Mouse (Mus musculus): ENCODE measurements around the gene Cgrrf1. TPM values are rescaled to one million over a fixed set of nuclear protein-coding genes. Genes with fewer than 3 reads are reported as not detected.

Cgrrf1 gene
- polyA plus RNA-seq, 1 experiment from 2014 or later, result 17.7 TPM

DNA sequence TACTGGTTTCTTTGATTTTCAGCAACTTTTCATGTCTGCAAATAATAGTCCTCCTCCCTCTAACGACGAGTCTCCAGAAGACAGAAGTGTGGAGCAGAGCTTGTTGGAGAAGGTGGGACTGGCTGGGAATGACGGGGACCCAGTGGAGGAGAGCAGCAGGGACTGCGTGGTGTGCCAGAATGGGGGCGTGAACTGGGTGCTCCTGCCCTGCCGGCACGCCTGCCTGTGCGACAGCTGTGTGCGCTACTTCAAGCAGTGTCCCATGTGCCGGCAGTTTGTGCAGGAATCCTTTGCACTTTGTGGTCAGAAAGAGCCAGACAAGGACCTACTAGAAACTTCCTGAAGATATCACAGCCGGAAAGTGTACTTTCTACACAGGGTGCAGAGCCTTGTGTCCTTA lies 21.8 kb downstream of the Cgrrf1 start:
- peaks cover 4% of the 10 kb centered on the region; the same call in 1 of the 2 replicates for H3K36me3 ChIP-seq (replicated peaks)
- no peaks in the 10 kb centered on the region for H3K4me1 ChIP-seq (replicated peaks)
- no peak overlapping the region for H3K4me3 ChIP-seq (replicated peaks)
- no peak overlapping the region for H3K27ac ChIP-seq (replicated peaks)
- ATAC-seq (ENCODE audit: insufficient read depth), result no peak
- H3K9me3 ChIP-seq (replicated peaks), result no peaks in the 10 kb centered on the region
- WGBS (ENCODE audit: insufficient replicate concordance), result 76% methylated on average over 11 of the region's 11 CpGs
- H3K27me3 ChIP-seq, result no peaks in the 10 kb centered on the region
- no peak overlapping the region for H3K4me2 ChIP-seq
- no peak overlapping the region for H3K9ac ChIP-seq

DNA sequence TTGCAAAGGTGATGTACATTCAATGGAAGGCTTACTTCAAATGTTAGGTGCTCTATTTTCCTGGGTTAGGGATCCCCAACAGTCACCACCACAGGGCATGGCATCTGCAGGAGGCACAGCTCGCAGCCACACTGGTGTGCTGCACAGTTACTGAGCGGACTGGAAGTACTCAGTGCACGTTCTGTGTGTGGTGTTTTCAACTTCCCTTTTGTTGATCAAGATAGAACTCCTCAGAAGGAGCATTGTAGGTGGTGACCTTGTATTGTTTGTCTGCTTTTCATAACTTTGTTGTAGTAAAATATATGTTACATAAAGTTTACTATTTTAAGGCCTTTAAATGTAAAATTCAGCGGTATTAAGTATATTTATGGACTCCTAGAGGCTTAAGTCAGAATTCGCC lies 31.0 kb downstream of the Cgrrf1 start:
- Histone ChIP-seq H3K9ac (no peak overlapping the region), H3K27me3 (no peaks in the 10 kb centered on the region), H3K4me2 (no peak overlapping the region), H3K4me1 (replicated peaks) (no peaks in the 10 kb centered on the region), H3K4me3 (replicated peaks) (no peak overlapping the region), H3K9me3 (replicated peaks) (no peaks in the 10 kb centered on the region), H3K27ac (replicated peaks) (no peak overlapping the region), H3K36me3 (replicated peaks) (no peaks in the 10 kb centered on the region)
- WGBS (ENCODE audit: insufficient replicate concordance), result 61% methylated on average over 5 of the region's 5 CpGs
- no peak for ATAC-seq (ENCODE audit: insufficient read depth)

DNA sequence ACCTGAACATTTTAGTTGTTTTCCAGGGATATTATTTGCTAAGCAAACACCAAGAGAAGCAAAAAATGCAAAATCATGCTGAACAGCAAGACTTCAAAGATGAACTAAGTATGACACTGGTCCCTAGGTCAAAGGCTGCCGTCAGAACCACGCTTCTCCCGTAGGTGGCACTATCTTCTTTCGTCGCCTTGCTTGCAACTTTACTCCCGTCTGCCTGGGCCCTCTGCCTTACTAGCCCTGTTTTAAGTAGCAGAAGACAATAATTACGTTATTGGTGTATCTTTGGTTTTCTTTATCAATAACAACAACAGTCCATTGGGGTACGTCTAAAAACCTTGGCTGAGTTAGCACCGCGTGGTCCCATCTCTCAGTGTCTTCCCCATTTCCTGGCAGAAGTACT lies 49.0 kb downstream of the Cgrrf1 start:
- no peak overlapping the region for H3K27ac ChIP-seq (replicated peaks)
- H3K27me3 ChIP-seq, result peaks cover 66% of the 10 kb centered on the region
- no peak overlapping the region for H3K4me2 ChIP-seq
- 4% methylated on average over 10 of the region's 10 CpGs for WGBS (ENCODE audit: insufficient replicate concordance)
- no peaks in the 10 kb centered on the region for H3K36me3 ChIP-seq (replicated peaks)
- peaks cover 14% of the 10 kb centered on the region for H3K4me1 ChIP-seq (replicated peaks)
- H3K9me3 ChIP-seq (replicated peaks), result no peaks in the 10 kb centered on the region
- no peak overlapping the region for H3K4me3 ChIP-seq (replicated peaks)
- H3K9ac ChIP-seq, result no peak overlapping the region
- no peak for ATAC-seq (ENCODE audit: insufficient read depth)

DNA sequence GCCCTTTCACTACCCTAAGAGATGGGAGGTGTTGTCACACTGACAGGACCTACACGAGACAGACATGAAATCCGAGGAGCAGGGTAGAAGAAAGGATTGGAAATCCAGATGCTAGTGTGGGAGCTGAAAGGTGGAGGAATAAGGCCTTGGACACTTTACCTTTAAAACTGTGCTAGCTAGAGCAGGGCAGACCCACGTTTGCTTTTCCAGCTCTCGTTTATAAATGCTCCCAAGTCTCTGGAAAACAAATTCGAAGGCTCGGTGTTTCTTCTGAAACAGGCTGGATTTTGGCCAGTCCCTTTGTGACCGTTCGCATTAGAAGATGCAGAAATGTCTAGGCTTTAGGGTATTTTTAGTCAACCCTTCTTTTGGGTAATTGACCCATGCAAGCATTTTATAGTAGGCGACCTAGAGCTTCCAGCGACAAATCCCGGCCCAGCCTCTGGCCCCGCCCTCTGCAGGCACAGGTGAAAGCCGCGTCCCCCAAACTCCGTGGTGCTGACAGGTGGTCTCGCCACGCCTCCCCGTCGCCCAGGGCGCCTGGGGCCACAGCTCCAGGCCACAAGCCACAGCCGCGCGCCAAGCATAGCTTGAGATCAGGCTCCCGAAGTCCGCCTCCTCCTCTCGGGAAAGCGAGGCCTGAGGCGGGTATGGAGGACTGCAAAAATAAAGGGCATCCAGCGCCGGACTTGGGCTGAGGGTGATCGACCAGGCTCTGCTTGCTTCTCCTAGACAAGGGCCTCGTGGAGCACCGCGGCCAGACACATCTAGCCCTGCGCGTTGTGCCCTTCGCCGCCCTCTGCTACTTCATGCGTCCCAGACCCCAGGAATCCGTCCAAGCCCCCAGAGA lies 49.9 kb downstream of the Cgrrf1 start:
- Histone ChIP-seq H3K4me1 (replicated peaks) (peaks cover 14% of the 10 kb centered on the region), H3K9me3 (replicated peaks) (no peaks in the 10 kb centered on the region), H3K27ac (replicated peaks) (no peak overlapping the region), H3K27me3 (peaks cover 73% of the 10 kb centered on the region), H3K36me3 (replicated peaks) (no peaks in the 10 kb centered on the region), H3K4me3 (replicated peaks) (peak overlapping the region; percentile 51), H3K9ac (no peak overlapping the region), H3K4me2 (peak overlapping the region; percentile 70)
- ATAC-seq (ENCODE audit: insufficient read depth), result peak; percentile 5; the same call in 1 of the 2 replicates
- WGBS (ENCODE audit: insufficient replicate concordance), result 7% methylated on average over 40 of the region's 40 CpGs

DNA sequence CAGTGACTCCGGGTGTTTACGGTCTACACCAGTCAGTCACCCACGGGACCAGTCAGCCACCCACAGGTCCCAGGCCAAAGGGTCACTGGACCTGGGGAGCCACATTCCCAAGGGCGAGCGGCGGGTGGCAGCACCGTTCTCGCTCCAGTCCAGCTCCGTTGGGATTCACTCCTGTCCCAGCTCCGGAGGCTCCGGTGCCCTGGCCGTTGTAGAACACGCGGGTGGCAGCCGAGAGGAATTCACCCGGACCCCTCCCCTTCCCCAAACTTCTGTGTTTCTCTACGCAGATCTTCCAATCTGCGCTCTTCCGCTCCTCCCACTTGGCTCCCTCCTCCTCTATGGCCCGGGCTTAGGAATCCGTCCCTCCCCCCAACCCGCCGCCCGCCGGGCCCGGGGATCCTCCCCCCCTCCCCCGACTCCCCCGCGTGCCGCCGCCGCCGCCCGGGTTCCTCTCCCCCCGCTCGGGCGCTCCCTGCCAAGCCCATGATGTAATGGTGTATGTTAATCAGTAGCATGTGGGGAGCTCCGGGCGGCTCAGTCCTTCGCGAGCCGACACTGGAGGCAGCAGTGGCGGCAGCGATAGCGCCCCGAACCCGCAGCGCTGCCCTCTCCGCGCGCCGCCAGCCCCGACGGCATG lies 50.6 kb downstream of the Cgrrf1 start, which contains the start of gene Samd4:
Gene Samd4, plus strand, starts transcription at position 424 of the 637 bp plus-strand sequence.
- Histone ChIP-seq H3K4me3 (replicated peaks) (peak within 1 kb of the TSS; percentile 51), H3K36me3 (replicated peaks) (no peaks in the 10 kb centered on the region), H3K27ac (replicated peaks) (0 out of 2 replicates have a peak within 1 kb of the TSS, but pooled peaks have one; percentile 6), H3K4me1 (replicated peaks) (peaks cover 14% of the 10 kb centered on the region), H3K9ac (no peak within 1 kb of the TSS), H3K4me2 (peak within 1 kb of the TSS; percentile 70), H3K27me3 (peaks cover 81% of the 10 kb centered on the region), H3K9me3 (replicated peaks) (no peaks in the 10 kb centered on the region)
- under 1% methylated on average over 54 of the region's 54 CpGs for WGBS (ENCODE audit: insufficient replicate concordance)
- peak; percentile 62 for ATAC-seq (ENCODE audit: insufficient read depth)

DNA sequence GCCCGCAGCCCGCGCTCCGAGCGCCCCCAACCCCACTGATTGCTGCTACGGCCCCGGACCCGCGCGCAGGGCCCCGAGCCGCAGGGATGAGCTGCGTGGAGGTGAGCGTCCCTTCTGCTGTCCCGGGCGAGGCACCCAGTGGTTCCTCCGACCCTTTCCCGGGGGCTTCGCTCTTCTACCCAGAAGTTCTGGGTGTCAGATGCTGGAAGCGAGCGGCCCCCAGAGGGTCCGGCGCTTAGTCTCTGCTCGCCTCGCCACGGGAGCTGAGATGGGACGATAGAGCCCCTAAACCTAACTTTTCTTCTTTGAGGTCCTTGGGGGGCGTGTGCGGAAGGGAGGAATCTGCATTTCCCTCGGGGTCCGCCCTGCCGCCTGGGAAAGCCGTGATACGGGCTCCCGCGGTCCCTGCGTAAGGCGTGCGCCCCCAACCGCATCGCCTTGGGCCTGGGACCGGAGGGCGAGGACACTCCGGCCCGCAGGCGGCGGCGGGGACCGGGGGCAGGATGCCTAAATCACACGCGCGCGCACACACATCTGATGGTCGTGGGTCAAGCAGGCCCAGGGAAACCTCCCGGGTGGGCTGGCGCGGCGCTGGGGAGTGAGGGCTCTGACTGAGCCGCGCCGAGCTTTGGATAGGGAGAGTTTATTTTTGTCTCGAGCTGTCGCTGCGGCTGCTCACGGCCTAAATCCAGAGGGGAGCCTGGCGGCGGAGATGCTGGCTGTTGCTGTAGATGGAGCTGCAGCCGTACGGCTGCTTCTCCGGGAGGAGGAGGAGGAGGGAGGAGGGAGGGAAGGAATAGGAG lies 51.3 kb downstream of the Cgrrf1 start:
- Histone ChIP-seq H3K9ac (no peak overlapping the region), H3K27me3 (peaks cover 85% of the 10 kb centered on the region), H3K9me3 (replicated peaks) (no peaks in the 10 kb centered on the region), H3K27ac (replicated peaks) (0 out of 2 replicates have a peak overlapping the region, but pooled peaks have one; percentile 6), H3K36me3 (replicated peaks) (no peaks in the 10 kb centered on the region), H3K4me1 (replicated peaks) (peaks cover 14% of the 10 kb centered on the region), H3K4me3 (replicated peaks) (peak overlapping the region; percentile 51), H3K4me2 (peak overlapping the region; percentile 70)
- WGBS (ENCODE audit: insufficient replicate concordance), result under 1% methylated on average over 69 of the region's 70 CpGs
- no peak for ATAC-seq (ENCODE audit: insufficient read depth)

DNA sequence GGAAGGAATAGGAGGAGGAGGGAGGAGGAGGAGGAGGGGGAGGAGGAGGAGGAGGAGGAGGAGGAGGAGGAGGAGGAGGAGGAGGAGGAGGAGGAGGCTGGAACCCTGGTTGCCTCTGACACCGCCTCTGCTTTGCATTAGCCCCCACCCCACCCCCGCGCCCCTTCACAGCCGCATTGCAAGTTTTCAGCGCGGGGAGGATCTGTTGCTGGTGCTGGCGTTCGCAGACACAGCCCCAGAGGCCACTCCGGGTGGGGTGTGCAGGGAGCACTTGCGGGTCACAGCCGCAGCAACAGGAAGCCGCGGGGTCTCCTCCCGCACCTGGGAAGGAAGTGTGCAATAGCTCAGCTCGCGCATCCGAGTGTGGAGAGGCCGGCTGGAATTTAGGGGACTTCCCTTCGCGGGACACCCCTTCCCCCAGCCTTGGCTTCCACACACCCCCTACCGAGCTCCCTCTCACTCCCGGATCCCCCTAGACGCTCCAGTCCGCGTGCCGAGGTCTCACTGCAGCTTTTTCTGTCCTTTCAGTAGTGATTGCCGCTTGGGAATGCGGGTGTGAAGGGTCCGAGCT lies 52.0 kb downstream of the Cgrrf1 start:
- WGBS (ENCODE audit: insufficient replicate concordance), result under 1% methylated on average over 27 of the region's 29 CpGs
- Histone ChIP-seq H3K27ac (replicated peaks) (no peak overlapping the region), H3K27me3 (peaks cover 85% of the 10 kb centered on the region)

DNA sequence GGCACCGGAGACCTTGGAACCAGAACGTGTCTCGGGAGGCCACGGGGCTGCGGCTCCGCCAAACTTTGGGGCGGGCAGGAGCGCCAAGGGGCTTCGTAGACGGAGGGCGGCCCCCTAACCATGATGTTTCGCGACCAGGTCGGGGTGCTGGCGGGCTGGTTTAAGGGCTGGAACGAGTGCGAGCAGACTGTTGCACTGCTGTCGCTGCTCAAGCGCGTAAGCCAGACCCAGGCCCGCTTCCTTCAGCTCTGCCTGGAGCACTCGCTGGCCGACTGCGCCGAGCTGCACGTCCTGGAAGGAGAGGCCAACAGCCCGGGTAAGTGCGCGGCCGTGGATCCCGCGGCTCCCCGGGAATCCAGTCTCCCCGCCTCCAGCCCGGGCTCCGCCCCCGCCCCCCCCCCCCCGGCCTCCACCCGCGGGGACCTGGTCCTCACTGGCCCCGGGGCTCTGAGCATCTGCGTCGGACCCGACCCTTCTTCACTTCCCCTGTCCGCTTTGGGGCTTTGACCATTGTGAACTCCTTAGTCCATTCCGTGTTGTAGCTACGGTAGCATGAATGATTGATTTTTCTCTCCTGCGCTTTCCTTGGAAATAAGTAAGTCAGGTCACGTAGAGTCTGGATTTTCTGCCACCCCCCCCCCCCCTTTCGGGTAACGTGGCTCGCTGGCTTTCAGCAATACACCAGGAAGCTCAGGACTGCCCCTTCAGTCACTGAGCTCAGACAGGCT lies 52.9 kb downstream of the Cgrrf1 start:
- no peak overlapping the region for H3K27ac ChIP-seq (replicated peaks)
- ATAC-seq (ENCODE audit: insufficient read depth), result no peak
- H3K9ac ChIP-seq, result no peak overlapping the region
- peaks cover 14% of the 10 kb centered on the region for H3K4me1 ChIP-seq (replicated peaks)
- H3K36me3 ChIP-seq (replicated peaks), result no peaks in the 10 kb centered on the region
- H3K4me3 ChIP-seq (replicated peaks), result peak overlapping the region; percentile 48
- peak overlapping the region; percentile 70 for H3K4me2 ChIP-seq
- H3K27me3 ChIP-seq, result peaks cover 82% of the 10 kb centered on the region
- under 1% methylated on average over 47 of the region's 52 CpGs for WGBS (ENCODE audit: insufficient replicate concordance)
- no peaks in the 10 kb centered on the region for H3K9me3 ChIP-seq (replicated peaks)

More for the DNA sequence above, 52.0 kb downstream of the Cgrrf1 start:
- H3K4me1 ChIP-seq (replicated peaks), result peaks cover 14% of the 10 kb centered on the region
- H3K4me2 ChIP-seq, result peak overlapping the region; percentile 70
- H3K4me3 ChIP-seq (replicated peaks), result peak overlapping the region; percentile 48
- no peaks in the 10 kb centered on the region for H3K9me3 ChIP-seq (replicated peaks)
- ATAC-seq (ENCODE audit: insufficient read depth), result no peak
- H3K36me3 ChIP-seq (replicated peaks), result no peaks in the 10 kb centered on the region
- H3K9ac ChIP-seq, result no peak overlapping the region; the same call in 1 of the 2 replicates

DNA sequence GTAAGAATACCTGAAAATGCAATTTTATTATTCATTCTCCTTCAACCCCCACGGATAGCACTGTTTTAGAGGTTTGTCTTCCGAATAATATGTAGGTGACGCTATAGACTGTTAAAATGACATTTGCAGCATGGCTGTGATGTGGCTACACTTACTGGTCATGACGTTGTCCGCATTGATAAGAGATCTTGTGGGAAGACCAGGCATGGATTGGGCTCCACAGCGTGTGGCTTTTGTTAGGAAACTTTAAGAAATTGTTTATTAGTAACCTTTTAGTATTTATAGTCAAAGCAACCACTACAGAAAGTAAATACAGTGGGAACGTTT lies 53.5 kb downstream of the Cgrrf1 start:
- 3% methylated on average over 7 of the region's 7 CpGs for WGBS (ENCODE audit: insufficient replicate concordance)
- H3K9ac ChIP-seq, result no peak overlapping the region
- no peak overlapping the region for H3K27ac ChIP-seq (replicated peaks)
- peak overlapping the region; percentile 70 for H3K4me2 ChIP-seq
- H3K27me3 ChIP-seq, result peaks cover 79% of the 10 kb centered on the region
- H3K4me1 ChIP-seq (replicated peaks), result peaks cover 14% of the 10 kb centered on the region
- H3K9me3 ChIP-seq (replicated peaks), result no peaks in the 10 kb centered on the region
- H3K36me3 ChIP-seq (replicated peaks), result no peaks in the 10 kb centered on the region
- peak overlapping the region; percentile 48; the same call in 1 of the 2 replicates for H3K4me3 ChIP-seq (replicated peaks)
- ATAC-seq (ENCODE audit: insufficient read depth), result no peak

DNA sequence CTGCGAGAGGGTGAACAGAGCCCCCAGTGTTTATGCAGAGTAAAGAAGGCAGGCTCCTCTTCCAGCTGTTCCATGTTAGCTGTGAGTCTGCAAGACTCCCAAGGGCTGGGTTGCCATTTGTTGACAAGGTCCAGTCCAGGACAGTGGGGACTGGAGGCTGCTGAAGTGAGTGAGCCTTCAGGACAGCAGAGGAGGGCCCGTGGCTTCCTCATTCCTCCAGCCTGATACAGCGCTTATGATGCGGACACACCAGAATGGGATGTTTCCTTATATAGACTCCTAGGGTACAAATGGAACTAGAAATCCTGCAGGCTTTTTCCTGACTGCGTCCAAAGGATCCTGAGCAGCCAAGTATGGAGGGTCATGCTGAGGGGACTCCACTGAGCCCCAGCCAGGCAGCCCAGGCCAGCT lies 54.0 kb downstream of the Cgrrf1 start:
- H3K4me1 ChIP-seq (replicated peaks), result peaks cover 14% of the 10 kb centered on the region
- no peak overlapping the region for H3K27ac ChIP-seq (replicated peaks)
- no peaks in the 10 kb centered on the region for H3K36me3 ChIP-seq (replicated peaks)
- ATAC-seq (ENCODE audit: insufficient read depth), result peak; percentile 26; the same call in 1 of the 2 replicates
- H3K27me3 ChIP-seq, result peaks cover 74% of the 10 kb centered on the region
- no peak overlapping the region for H3K9ac ChIP-seq
- no peak overlapping the region for H3K4me3 ChIP-seq (replicated peaks)
- H3K4me2 ChIP-seq, result no peak overlapping the region
- no peaks in the 10 kb centered on the region for H3K9me3 ChIP-seq (replicated peaks)
- WGBS (ENCODE audit: insufficient replicate concordance), result 18% methylated on average over 5 of the region's 5 CpGs
